Mouse (Mus musculus) midbrain, postnatal 0 days (tissue): ENCODE data around the gene Bax. TPM values are rescaled to one million over a fixed set of nuclear protein-coding genes. Genes with fewer than 3 reads are reported as not detected.

ENCODE experiments used
- ATAC-seq: fragments of 200-750 bp; cut with Nextera tagmentation; 2 replicates; pipeline ENCODE4 v1.8.0; 2017; ENCODE audit warnings: moderate number of reproducible peaks, mild to moderate bottlenecking, moderate TSS enrichment, moderate library complexity; ENCODE audit not compliant: low FRiP score
- DNase-seq: peaks from one replicate; pipeline ENCODE4 v3.0.0-alpha.2; 2015; ENCODE audit warnings: low spot score
- H3K27ac ChIP-seq: fragments of 300-500 bp; sonication (generic); 2 replicates; pipeline ENCODE4 v1.5.1; 2014; ENCODE audit warnings: low read depth, mild to moderate bottlenecking, low read length, mixed read lengths
- H3K27me3 ChIP-seq: fragments of 300-500 bp; sonication (generic); 2 replicates; pipeline ENCODE4 v1.6.1; 2014; ENCODE audit warnings: low read length, control low read depth, mixed read lengths; ENCODE audit not compliant: insufficient read depth
- H3K36me3 ChIP-seq: fragments of 300-500 bp; sonication (generic); 2 replicates; pipeline ENCODE4 v1.6.1; 2014; ENCODE audit warnings: low read length, control low read depth, mixed read lengths; ENCODE audit not compliant: insufficient read depth
- H3K4me1 ChIP-seq: fragments of 300-500 bp; sonication (generic); 2 replicates; pipeline ENCODE4 v1.6.1; 2014; ENCODE audit warnings: mild to moderate bottlenecking, control low read depth, antibody characterized with exemption, low read length, mixed read lengths; ENCODE audit not compliant: insufficient read depth
- H3K4me2 ChIP-seq: fragments of 300-500 bp; sonication (generic); 2 replicates; pipeline ENCODE4 v1.6.1; 2014; ENCODE audit warnings: low read depth, mild to moderate bottlenecking, low read length, mixed read lengths; ENCODE audit not compliant: poor library complexity, severe bottlenecking
- H3K4me3 ChIP-seq: fragments of 300-500 bp; sonication (generic); 2 replicates; pipeline ENCODE4 v1.5.1; 2014; ENCODE audit warnings: low read depth, mild to moderate bottlenecking, low read length, moderate library complexity
- H3K9ac ChIP-seq: fragments of 300-500 bp; sonication (generic); replicated peaks from 2 replicates; pipeline ENCODE4 v1.6.1; 2014; ENCODE audit warnings: mild to moderate bottlenecking, low read length, moderate library complexity, mixed read lengths; ENCODE audit not compliant: poor library complexity, severe bottlenecking
- H3K9me3 ChIP-seq: fragments of 300-500 bp; sonication (generic); 2 replicates; pipeline ENCODE4 v1.6.1; 2016; ENCODE audit warnings: low read length, control low read depth
- CTCF ChIP-seq: IDR thresholded peaks from 2 replicates; pipeline ENCODE4 v1.5.1; 2016; ENCODE audit warnings: antibody characterized with exemption, mild to moderate bottlenecking
- WGBS: fragments of 180-500 bp; shearing (Covaris S2); extraction: QIAGEN DNeasy Blood & Tissue Kit; methylation state at CpG from one replicate; pipeline ENCODE4 v1.1.7; 2014; 5-methylcytosine and 5-hydroxymethylcytosine counted together
- polyA plus RNA-seq: library from polyadenylated mRNA; unstranded; fragments of >200 nt; fragmentation: Nextera tagmentation; extraction: Ambion mirVana; gene quantifications from 2 replicates; pipeline ENCODE4 v1.2.1, GENCODE M21; 2015
- total RNA-seq: library from RNA; depleted of rRNA; stranded (reverse); fragments of >200 nt; gene quantifications from 2 replicates; pipeline ENCODE4 v1.2.3, GENCODE M21; 2014

Gene Bax
- total and polyA plus RNA-seq, 2 experiments from 2014 or later = 144 to 258 TPM

GRCm38 (mm10) chr7:45457204-45458060, 9.3 kb downstream of the Bax start:
- H3K36me3 ChIP-seq = peaks cover 33% of the 10 kb centered on the region

GRCm38 (mm10) chr7:45456721-45457203, 9.9 kb downstream of the Bax start:
- 53% methylated on average over 9 of the region's 9 CpGs for WGBS

More at GRCm38 (mm10) chr7:45457204-45458060, 9.3 kb downstream of the Bax start:
- H3K4me3 ChIP-seq = peak overlapping the region; percentile 74
- peak overlapping the region; percentile 47; the same call in 1 of the 2 replicates for H3K27ac ChIP-seq
- H3K9ac ChIP-seq = peak overlapping the region; percentile 33
- peak overlapping the region; percentile 74 for H3K4me2 ChIP-seq
- ATAC-seq (no peak), DNase-seq (no peak)
- no peaks in the 10 kb centered on the region for H3K9me3 ChIP-seq
- H3K4me1 ChIP-seq = peaks cover 10% of the 10 kb centered on the region
- no peaks in the 10 kb centered on the region for H3K27me3 ChIP-seq
- TF ChIP-seq CTCF = no peak
- WGBS = 63% methylated on average over 9 of the region's 10 CpGs

GRCm38 (mm10) chr7:45455932-45456696, 10.6 kb downstream of the Bax start:
- DNase-seq (no peak), ATAC-seq (no peak)
- Histone ChIP-seq H3K9me3 (no peaks in the 10 kb centered on the region), H3K36me3 (peaks cover 27% of the 10 kb centered on the region), H3K27me3 (no peaks in the 10 kb centered on the region), H3K27ac (no peak overlapping the region), H3K4me3 (no peak overlapping the region), H3K4me2 (no peak overlapping the region; the same call in 1 of the 2 replicates), H3K4me1 (peaks cover 10% of the 10 kb centered on the region), H3K9ac (no peak overlapping the region)
- WGBS = 83% methylated on average over 13 of the region's 13 CpGs
- TF ChIP-seq CTCF = no peak

More at GRCm38 (mm10) chr7:45456721-45457203, 9.9 kb downstream of the Bax start:
- DNase-seq (no peak), ATAC-seq (no peak)
- Histone ChIP-seq H3K4me2 (peak overlapping the region; percentile 74; the same call in 1 of the 2 replicates), H3K27me3 (no peaks in the 10 kb centered on the region), H3K4me3 (no peak overlapping the region), H3K4me1 (peaks cover 10% of the 10 kb centered on the region), H3K36me3 (peaks cover 30% of the 10 kb centered on the region), H3K27ac (peak overlapping the region; percentile 47; the same call in 1 of the 2 replicates), H3K9ac (0 out of 2 replicates have a peak overlapping the region, but pooled peaks have one; percentile 33), H3K9me3 (no peaks in the 10 kb centered on the region)
- TF ChIP-seq CTCF = no peak

DNA sequence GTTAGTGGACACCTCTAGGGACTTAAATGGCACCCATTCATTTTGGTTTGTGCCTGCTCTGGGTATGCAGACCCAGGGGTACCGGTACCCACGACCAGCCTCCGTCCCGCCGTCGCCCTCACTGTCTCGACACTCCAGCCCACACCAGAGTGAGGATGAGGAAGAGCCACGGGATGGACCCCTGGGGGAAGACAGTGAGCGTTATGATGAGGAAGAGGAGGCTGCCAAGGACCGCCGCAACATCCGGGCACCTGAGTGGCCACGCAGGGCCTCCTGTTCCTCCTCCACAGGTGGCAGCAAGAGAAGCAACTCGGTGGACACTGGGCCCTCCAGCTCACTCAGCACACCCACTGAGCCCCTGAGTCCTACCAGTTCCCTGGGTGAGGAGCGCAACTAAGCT, 11.7 kb downstream of the Bax start:
- TF ChIP-seq CTCF = no peak
- no peak overlapping the region for H3K27ac ChIP-seq
- peaks cover 10% of the 10 kb centered on the region for H3K4me1 ChIP-seq
- H3K36me3 ChIP-seq = peaks cover 27% of the 10 kb centered on the region
- no peak overlapping the region for H3K4me3 ChIP-seq
- H3K27me3 ChIP-seq = no peaks in the 10 kb centered on the region
- H3K9ac ChIP-seq = no peak overlapping the region
- no peaks in the 10 kb centered on the region for H3K9me3 ChIP-seq
- 88% methylated on average over 15 of the region's 15 CpGs for WGBS
- DNase-seq (no peak), ATAC-seq (no peak)
- H3K4me2 ChIP-seq = no peak overlapping the region

- DNase-seq (peak; percentile 85), ATAC-seq (peak; percentile 45; the same call in 1 of the 2 replicates)
- 49% methylated on average over 23 of the region's 23 CpGs for WGBS
- Histone ChIP-seq H3K9ac (no peak overlapping the region), H3K4me1 (no peaks in the 10 kb centered on the region; the same call in 1 of the 2 replicates), H3K27me3 (no peaks in the 10 kb centered on the region), H3K9me3 (no peaks in the 10 kb centered on the region), H3K4me2 (no peak overlapping the region), H3K36me3 (peaks cover 31% of the 10 kb centered on the region), H3K4me3 (no peak overlapping the region), H3K27ac (no peak overlapping the region; the same call in 1 of the 2 replicates)
- TF ChIP-seq CTCF = peak; percentile 84
Measured at GRCm38 (mm10) chr7:45451344-45451982, 15.2 kb downstream of the Bax start.
